Mouse (Mus musculus): ENCODE results near the gene 2210418O10Rik. TPM values are rescaled to one million over a fixed set of nuclear protein-coding genes. Genes with fewer than 3 reads are reported as not detected.
"Not testable (repeated sequence)": the region's sequence is repeated elsewhere in the genome, so short reads cannot be mapped to it uniquely, and the experiment has no call there.

The 2210418O10Rik gene
- polyA plus RNA-seq (2014; fragmentation: Nextera tagmentation; extraction: Ambion mirVana) = 8.4 and 8.5 TPM in 2 replicates

DNA sequence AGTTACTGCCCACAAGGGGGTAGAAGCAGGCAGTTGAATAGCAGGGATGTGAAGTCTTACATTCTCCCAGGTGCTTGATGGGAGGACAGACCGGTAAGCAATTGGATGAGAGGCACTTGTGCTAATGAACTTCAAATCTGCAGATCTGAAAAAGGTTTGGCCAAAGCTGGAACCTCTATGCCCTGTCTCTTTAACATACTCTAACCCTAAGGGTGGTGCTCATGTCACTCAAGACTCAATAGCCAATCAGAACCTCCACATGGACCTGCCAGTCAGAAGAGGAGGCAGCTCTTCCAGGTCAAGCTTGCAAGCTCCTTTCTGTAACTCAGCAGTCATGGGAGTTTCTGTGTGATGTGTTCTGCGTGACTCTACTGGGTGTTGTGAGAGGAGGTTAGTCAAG, at the start of gene 2210418O10Rik:
TSS of gene 2210418O10Rik (plus strand) at position 301 of the 400 bp plus-strand sequence.
- no CpG with 5 or more reads among the region's 2 CpGs for WGBS
- H3K9ac ChIP-seq (replicated peaks; ENCODE audit: low read length); H3K9me3 ChIP-seq (replicated peaks; ENCODE audit: control insufficient read depth, low read length); H3K36me3 ChIP-seq (replicated peaks; ENCODE audit: control insufficient read depth, insufficient read depth, low read depth, low read length); H3K4me2 ChIP-seq (ENCODE audit: low read depth, low read length); H3K4me1 ChIP-seq (ENCODE audit: control insufficient read depth, insufficient read depth, low read length); H3K4me3 ChIP-seq (ENCODE audit: low read depth, low read length); DNase-seq (ENCODE audit: low spot score); H3K27ac ChIP-seq (replicated peaks; ENCODE audit: low read depth, low read length); ATAC-seq (replicated peaks; ENCODE audit: insufficient number of reproducible peaks, low FRiP score, low TSS enrichment, low read depth); H3K27me3 ChIP-seq (ENCODE audit: control insufficient read depth, insufficient read depth, low read length): not testable (repeated sequence)

DNA sequence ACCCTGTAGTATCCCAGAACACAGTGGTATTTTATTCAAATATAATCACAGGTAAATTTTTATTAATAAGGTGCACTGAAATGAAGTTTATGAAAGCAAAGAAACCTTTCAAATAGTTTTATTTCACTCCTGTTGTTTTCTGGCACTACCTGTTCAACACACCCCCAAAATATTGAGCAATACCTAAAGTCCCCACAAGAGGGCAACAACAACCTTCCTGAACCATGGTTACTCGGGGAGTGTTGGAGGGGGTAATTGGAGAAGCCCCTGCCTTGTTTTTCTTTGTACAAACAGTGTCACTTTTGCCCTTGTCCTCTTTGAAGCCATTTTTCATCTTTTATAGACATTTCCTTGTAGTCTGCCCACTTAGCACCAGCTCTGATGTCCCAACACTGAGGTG, 22.1 kb downstream of the 2210418O10Rik start:
- not testable (repeated sequence) for DNase-seq (ENCODE audit: low spot score); ATAC-seq (replicated peaks; ENCODE audit: insufficient number of reproducible peaks, low FRiP score, low TSS enrichment, low read depth); H3K27me3 ChIP-seq (ENCODE audit: control insufficient read depth, insufficient read depth, low read length); H3K4me2 ChIP-seq (ENCODE audit: low read depth, low read length); H3K4me1 ChIP-seq (ENCODE audit: control insufficient read depth, insufficient read depth, low read length); H3K36me3 ChIP-seq (replicated peaks; ENCODE audit: control insufficient read depth, insufficient read depth, low read depth, low read length); H3K9me3 ChIP-seq (replicated peaks; ENCODE audit: control insufficient read depth, low read length); H3K9ac ChIP-seq (replicated peaks; ENCODE audit: low read length); H3K27ac ChIP-seq (replicated peaks; ENCODE audit: low read depth, low read length); H3K4me3 ChIP-seq (ENCODE audit: low read depth, low read length)
- WGBS = no CpG with 5 or more reads among the region's 1 CpGs

Other genes with a start within 250 kb of the 2210418O10Rik start
- gene Gm2004, start 76.7 kb upstream of the 2210418O10Rik start, polyA plus RNA-seq (2014; fragmentation: Nextera tagmentation; extraction: Ambion mirVana) = 2.4 TPM in 1 of 2 replicates, not detected in the other
- not detected in 2 replicates for gene Gm11009, start 92.9 kb downstream of the 2210418O10Rik start, polyA plus RNA-seq (2014; fragmentation: Nextera tagmentation; extraction: Ambion mirVana)
- 13.0 and 14.3 TPM in 2 replicates for gene Gm14435, start 197.0 kb downstream of the 2210418O10Rik start, polyA plus RNA-seq (2014; fragmentation: Nextera tagmentation; extraction: Ambion mirVana)

Data from embryonic facial prominence, embryonic 11.5 days (tissue).